Mouse (Mus musculus): Measurements from ENCODE around the gene Tpte.

DNA sequence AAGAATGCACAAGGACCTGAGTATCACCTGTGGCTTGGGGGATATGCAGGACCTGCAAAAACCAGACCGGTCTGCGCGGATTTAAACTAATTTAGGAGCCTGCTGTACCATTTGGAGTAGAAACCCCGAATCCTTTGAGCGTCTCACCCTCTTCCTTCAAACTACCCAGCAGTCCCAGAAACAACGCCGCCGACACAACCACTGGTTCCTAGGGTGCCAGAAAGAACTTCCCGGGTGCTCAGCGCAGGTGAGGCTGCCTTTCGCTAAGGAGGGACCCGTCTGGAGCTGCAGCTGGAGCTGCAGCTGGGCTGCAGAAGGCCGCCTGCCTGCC, 114.5 kb downstream of the Tpte start:
- no peak for TF ChIP-seq CTCF (IDR thresholded peaks at IDR 0.05; ENCODE audit: low read depth, low read length)
- no peak for TF ChIP-seq POLR2A (IDR thresholded peaks at IDR 0.05; ENCODE audit: borderline replicate concordance, low read depth, low read length)

Measured in bone marrow macrophage, adult 2 months (primary cell).